Mouse (Mus musculus): ENCODE results near the gene Arid5b.

DNA sequence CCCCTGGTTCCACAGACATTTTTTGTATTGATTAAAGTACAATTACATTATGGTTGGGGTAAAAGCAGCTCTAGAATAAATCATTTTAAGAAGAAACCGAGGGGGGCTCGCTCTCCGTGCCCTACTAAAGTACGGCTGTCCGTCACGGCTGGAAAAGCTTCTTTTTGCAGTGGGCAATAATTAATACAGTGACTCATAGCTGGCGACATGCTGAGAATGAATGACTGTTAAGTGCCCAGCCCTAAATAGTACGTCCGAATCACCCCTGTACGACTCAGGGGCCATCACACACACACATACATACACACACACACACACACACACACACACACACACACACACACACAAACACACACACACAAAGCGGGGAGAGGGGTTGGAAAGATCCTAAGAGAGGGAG lies 75.2 kb downstream of the Arid5b start:
- TF ChIP-seq POLR2A (IDR thresholded peaks at IDR 0.05; ENCODE audit: low read depth, low read length) (no peak), CTCF (conservative IDR thresholded peaks at IDR 0.05; ENCODE audit: insufficient read depth, insufficient read length, low read depth, low read length) (no peak)

Measured in kidney, adult 2 months (tissue).